Mouse (Mus musculus) embryonic facial prominence, embryonic 14.5 days (tissue): Measurements from ENCODE around the gene Nup50. TPM values are rescaled to one million over a fixed set of nuclear protein-coding genes. Genes with fewer than 3 reads are reported as not detected.

ENCODE experiments used
- ATAC-seq: fragments of 200-750 bp; cut with Nextera tagmentation; 2 replicates; pipeline ENCODE4 v1.8.0; 2017; ENCODE audit warnings: low read depth, moderate number of reproducible peaks, moderate TSS enrichment
- DNase-seq: peaks from one replicate; pipeline ENCODE4 v3.0.0-alpha.2; 2015; ENCODE audit warnings: low spot score
- H3K27ac ChIP-seq: fragments of 300-500 bp; sonication (generic); replicated peaks from 2 replicates; pipeline ENCODE4 v1.5.1; 2014; ENCODE audit warnings: low read depth, mild to moderate bottlenecking, low read length, moderate library complexity
- H3K27me3 ChIP-seq: fragments of 300-500 bp; sonication (generic); replicated peaks from 2 replicates; pipeline ENCODE4 v1.6.1; 2014; ENCODE audit warnings: low read length; ENCODE audit not compliant: control insufficient read depth, insufficient read depth
- H3K36me3 ChIP-seq: fragments of 300-500 bp; sonication (generic); 2 replicates; pipeline ENCODE4 v1.6.1; 2014; ENCODE audit warnings: low read length, mixed read lengths; ENCODE audit not compliant: control insufficient read depth, insufficient read depth
- H3K4me1 ChIP-seq: fragments of 300-500 bp; sonication (generic); 2 replicates; pipeline ENCODE4 v1.6.1; 2014; ENCODE audit warnings: antibody characterized with exemption, low read length; ENCODE audit not compliant: control insufficient read depth, insufficient read depth
- H3K4me2 ChIP-seq: fragments of 300-500 bp; sonication (generic); 2 replicates; pipeline ENCODE4 v1.6.1; 2014; ENCODE audit warnings: low read depth, mild to moderate bottlenecking, low read length, moderate library complexity, mixed read lengths
- H3K4me3 ChIP-seq: fragments of 300-500 bp; sonication (generic); 2 replicates; pipeline ENCODE4 v1.5.1; 2014; ENCODE audit warnings: low read depth, mild to moderate bottlenecking, low read length
- H3K9ac ChIP-seq: fragments of 300-500 bp; sonication (generic); 2 replicates; pipeline ENCODE4 v1.6.1; 2014; ENCODE audit warnings: low read depth, mild to moderate bottlenecking, low read length, moderate library complexity, mixed read lengths
- H3K9me3 ChIP-seq: fragments of 300-500 bp; sonication (generic); 2 replicates; pipeline ENCODE4 v1.6.1; 2016; ENCODE audit warnings: low read length; ENCODE audit not compliant: control insufficient read depth
- WGBS: fragments of 180-500 bp; shearing (Covaris S2); extraction: QIAGEN DNeasy Blood & Tissue Kit; methylation state at CpG from one replicate; pipeline ENCODE4 v1.1.7; 2014; 5-methylcytosine and 5-hydroxymethylcytosine counted together
- polyA plus RNA-seq: library from polyadenylated mRNA; unstranded; fragments of >200 nt; fragmentation: Nextera tagmentation; extraction: Ambion mirVana; gene quantifications from 2 replicates; pipeline ENCODE4 v1.2.1, GENCODE M21; 2014

The Nup50 gene
- polyA plus RNA-seq, 1 experiment from 2014 or later: 27.4 TPM

- peak; percentile 63 for DNase-seq
- H3K4me1 ChIP-seq: no peaks in the 10 kb centered on the region
- H3K4me3 ChIP-seq: no peak overlapping the region
- H3K9ac ChIP-seq: peak overlapping the region; percentile 3; the same call in 1 of the 2 replicates
- no peak overlapping the region for H3K27ac ChIP-seq
- H3K27me3 ChIP-seq: no peaks in the 10 kb centered on the region
- 36% methylated on average over 7 of the region's 7 CpGs for WGBS
- H3K36me3 ChIP-seq: no peaks in the 10 kb centered on the region
- no peaks in the 10 kb centered on the region for H3K9me3 ChIP-seq
- no peak overlapping the region for H3K4me2 ChIP-seq
- no peak; the same call in 1 of the 2 replicates for ATAC-seq
Measured at GRCm38 (mm10) chr15:84898077-84898476, 25.1 kb upstream of the Nup50 start.

DNA sequence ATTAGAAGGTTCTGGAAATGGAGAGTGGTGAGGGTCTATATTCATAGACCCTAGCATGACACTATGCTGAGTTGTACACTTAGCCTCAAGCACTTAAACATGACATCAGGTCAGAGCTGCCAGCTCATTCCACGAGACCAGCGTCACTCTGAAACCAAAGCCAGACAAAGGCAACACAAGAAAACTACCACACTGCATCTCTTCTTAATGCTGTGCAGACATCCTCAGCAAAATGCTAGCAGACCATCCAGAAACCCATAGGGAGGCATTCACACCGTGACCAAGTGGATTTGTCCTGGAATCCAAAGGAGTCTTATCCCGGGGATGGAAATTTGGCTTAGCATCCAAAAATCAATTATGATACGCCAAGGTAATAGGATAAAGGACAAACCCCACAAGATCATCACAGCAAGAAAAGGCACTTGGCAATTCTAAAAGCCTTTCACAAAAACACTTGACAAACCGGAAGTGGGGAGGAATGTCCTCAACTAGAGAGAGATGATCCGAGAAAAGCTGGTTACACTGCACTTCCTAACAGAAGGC lies 19.3 kb upstream of the Nup50 start:
- no peak overlapping the region for H3K27ac ChIP-seq
- no peak overlapping the region for H3K4me3 ChIP-seq
- H3K4me2 ChIP-seq: no peak overlapping the region
- peak; percentile 42 for DNase-seq
- no peaks in the 10 kb centered on the region for H3K36me3 ChIP-seq
- 49% methylated on average over 7 of the region's 7 CpGs for WGBS
- no peak overlapping the region for H3K9ac ChIP-seq
- no peaks in the 10 kb centered on the region for H3K4me1 ChIP-seq
- H3K27me3 ChIP-seq: no peaks in the 10 kb centered on the region
- no peaks in the 10 kb centered on the region for H3K9me3 ChIP-seq
- ATAC-seq: no peak

DNA sequence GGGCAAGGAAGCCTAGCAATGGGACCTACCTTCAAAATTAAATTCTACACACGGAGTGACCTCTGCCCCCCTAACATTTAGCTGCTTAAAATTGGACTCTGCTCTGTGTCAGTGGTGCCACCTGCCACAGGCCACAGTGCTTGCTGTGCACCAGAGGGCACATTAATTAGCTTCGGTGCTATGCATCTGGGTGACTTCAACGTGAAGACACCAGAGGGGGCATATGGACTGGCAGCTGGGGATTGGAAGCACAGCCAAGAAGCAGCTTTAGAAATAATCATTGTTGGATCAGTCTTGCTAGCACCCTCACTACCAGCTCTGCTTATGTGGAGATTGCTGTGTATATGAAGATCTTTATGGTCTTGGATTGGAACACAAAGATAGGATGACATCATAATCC lies 10.0 kb upstream of the Nup50 start:
- H3K4me1 ChIP-seq: no peaks in the 10 kb centered on the region
- no peaks in the 10 kb centered on the region for H3K27me3 ChIP-seq
- H3K36me3 ChIP-seq: no peaks in the 10 kb centered on the region
- no peak overlapping the region for H3K4me2 ChIP-seq
- ATAC-seq (no peak), DNase-seq (no peak)
- H3K9ac ChIP-seq: no peak overlapping the region
- H3K4me3 ChIP-seq: no peak overlapping the region
- H3K27ac ChIP-seq: no peak overlapping the region
- WGBS: 79% methylated on average over 3 of the region's 3 CpGs
- H3K9me3 ChIP-seq: no peaks in the 10 kb centered on the region; the same call in 1 of the 2 replicates

GRCm38 (mm10) chr15:84919938-84920337 lies 3.3 kb upstream of the Nup50 start, which contains the start of gene Gm29666:
Gm29666 (minus strand) TSS chr15:84920038.
- Histone ChIP-seq H3K4me3 (no peak within 1 kb of the TSS), H3K27ac (no peak within 1 kb of the TSS), H3K9ac (no peak within 1 kb of the TSS), H3K36me3 (no peaks in the 10 kb centered on the region), H3K4me1 (no peaks in the 10 kb centered on the region), H3K4me2 (no peak within 1 kb of the TSS), H3K27me3 (no peaks in the 10 kb centered on the region), H3K9me3 (no peaks in the 10 kb centered on the region)
- WGBS: 88% methylated on average over 3 of the region's 3 CpGs
- no peak for ATAC-seq
- DNase-seq: no peak

- 0% methylated on average over 33 of the region's 68 CpGs for WGBS
Measured at GRCm38 (mm10) chr15:84923508-84924181, 434 bp downstream of the Nup50 start.

DNA sequence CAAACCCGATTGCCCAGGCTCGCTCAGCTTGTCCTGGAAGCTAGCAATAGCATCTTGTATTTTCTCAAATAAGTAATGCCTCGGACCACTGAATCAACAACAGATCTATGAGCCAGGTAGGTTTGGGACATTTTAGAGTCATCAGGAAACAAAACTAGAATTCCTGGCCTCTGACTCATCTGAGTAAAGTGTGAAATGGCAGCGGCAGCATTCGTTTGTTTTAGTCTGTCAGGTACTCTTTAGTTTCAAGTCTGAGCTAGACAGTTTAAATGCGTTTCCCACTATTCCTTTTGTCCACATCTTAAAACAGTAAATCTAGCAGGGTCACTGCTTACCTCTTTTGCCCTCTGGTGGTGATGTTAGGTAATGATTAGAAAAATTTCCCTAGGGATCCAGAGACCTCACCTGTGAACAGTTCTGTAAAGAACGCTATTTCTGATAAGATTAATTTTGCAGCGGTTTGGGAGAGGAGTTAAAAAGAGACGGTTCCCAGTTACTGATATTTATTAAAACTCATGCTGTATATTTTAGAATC lies 1.6 kb downstream of the Nup50 start:
- Histone ChIP-seq H3K27ac (peak overlapping the region; percentile 42; the same call in 1 of the 2 replicates), H3K4me1 (peaks cover 5% of the 10 kb centered on the region; the same call in 1 of the 2 replicates), H3K36me3 (peaks cover 28% of the 10 kb centered on the region), H3K9me3 (no peaks in the 10 kb centered on the region), H3K4me3 (peak overlapping the region; percentile 99), H3K27me3 (no peaks in the 10 kb centered on the region), H3K9ac (peak overlapping the region; percentile 97), H3K4me2 (peak overlapping the region; percentile 84)
- DNase-seq (peak; percentile 71), ATAC-seq (no peak)
- WGBS: 10% methylated on average over 9 of the region's 9 CpGs

More at GRCm38 (mm10) chr15:84923508-84924181, 434 bp downstream of the Nup50 start:
- Histone ChIP-seq H3K9me3 (no peaks in the 10 kb centered on the region), H3K4me3 (peak overlapping the region; percentile 99), H3K4me1 (peaks cover 5% of the 10 kb centered on the region; the same call in 1 of the 2 replicates), H3K27ac (peak overlapping the region; percentile 97), H3K9ac (peak overlapping the region; percentile 97), H3K4me2 (peak overlapping the region; percentile 84), H3K27me3 (no peaks in the 10 kb centered on the region), H3K36me3 (peaks cover 16% of the 10 kb centered on the region)
- ATAC-seq (peak; percentile 75), DNase-seq (peak; percentile 20)

GRCm38 (mm10) chr15:84925495-84926018 lies 2.3 kb downstream of the Nup50 start:
- ATAC-seq (no peak), DNase-seq (peak; percentile 25)
- no peak overlapping the region for H3K27ac ChIP-seq
- H3K9me3 ChIP-seq: no peaks in the 10 kb centered on the region
- H3K9ac ChIP-seq: no peak overlapping the region
- WGBS: 73% methylated on average over 1 of the region's 1 CpGs
- peaks cover 35% of the 10 kb centered on the region for H3K36me3 ChIP-seq
- no peaks in the 10 kb centered on the region for H3K27me3 ChIP-seq
- H3K4me3 ChIP-seq: 0 out of 2 replicates have a peak overlapping the region, but pooled peaks have one; percentile 99
- H3K4me2 ChIP-seq: peak overlapping the region; percentile 84
- peaks cover 5% of the 10 kb centered on the region; the same call in 1 of the 2 replicates for H3K4me1 ChIP-seq

DNA sequence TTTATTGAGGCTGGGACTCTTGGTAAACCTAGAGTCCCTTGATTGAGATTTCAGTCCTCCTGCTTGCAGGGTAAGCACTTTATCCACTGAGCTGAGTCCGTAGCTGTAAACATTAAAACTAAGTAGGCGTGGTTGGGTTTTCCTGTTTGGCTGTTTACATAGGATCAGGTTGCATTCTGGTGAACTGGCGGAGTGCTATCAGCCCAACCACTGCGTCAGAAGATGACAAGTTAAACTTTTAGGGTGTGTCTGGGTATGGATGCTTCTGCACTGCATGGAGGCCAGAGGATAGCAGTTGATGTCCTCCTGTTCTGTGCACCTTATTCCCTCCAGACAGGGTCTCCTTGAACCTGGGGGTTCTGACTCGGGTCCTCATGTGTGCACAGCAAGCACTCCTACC lies 9.1 kb downstream of the Nup50 start:
- 47% methylated on average over 5 of the region's 5 CpGs for WGBS

More for the DNA sequence above, 9.1 kb downstream of the Nup50 start:
- no peak overlapping the region for H3K27ac ChIP-seq
- no peak overlapping the region for H3K9ac ChIP-seq
- no peaks in the 10 kb centered on the region for H3K27me3 ChIP-seq
- no peak overlapping the region for H3K4me3 ChIP-seq
- no peaks in the 10 kb centered on the region for H3K9me3 ChIP-seq
- ATAC-seq: no peak
- DNase-seq: peak; percentile 7
- H3K4me1 ChIP-seq: no peaks in the 10 kb centered on the region
- H3K4me2 ChIP-seq: no peak overlapping the region
- peaks cover 100% of the 10 kb centered on the region for H3K36me3 ChIP-seq
